Mouse (Mus musculus): ENCODE results near the gene Dcun1d5. TPM values are rescaled to one million over a fixed set of nuclear protein-coding genes. Genes with fewer than 3 reads are reported as not detected.
"Not testable (repeated sequence)": the region's sequence is repeated elsewhere in the genome, so short reads cannot be mapped to it uniquely, and the experiment has no call there.

Gene Dcun1d5
- polyA plus RNA-seq (2021), result 94.0 TPM

GRCm38 (mm10) chr9:7184172-7184896 lies at the start of gene Dcun1d5, which contains the start of gene Dync2h1:
Gene Dcun1d5 (plus strand): TSS chr9:7184520.
Gene Dync2h1 (minus strand): TSS chr9:7184446.
- TF ChIP-seq CTCF (IDR thresholded peaks at IDR 0.05), result no peak
- peak; percentile 95 for ATAC-seq
- in situ Hi-C loops (cut with MboI; ENCODE audit: low pct_unique_long_range_greater_than_20kb), result loop anchor here (25.0 kb wide), 1 partner anchor 1928 kb away; no protein-coding TSS in a partner anchor
- ChIA-PET POLR2A (interaction anchor here (0.5 to 0.9 kb wide), 2 partner anchors 11 to 17 kb away, joined by 3 read pairs; no protein-coding TSS in a partner anchor), CTCF (interaction anchor here (1.7 kb wide), 1 partner anchor 9 kb away, joined by 5 read pairs; no protein-coding TSS in a partner anchor)
- H3K27me3 ChIP-seq, result no peaks in the 10 kb centered on the region
- peak; percentile 88 for DNase-seq (ENCODE audit: low read depth, low spot score)

- ChIA-PET POLR2A (no interaction called here), CTCF (no interaction called here)
- TF ChIP-seq CTCF (IDR thresholded peaks at IDR 0.05), result no peak
- H3K27me3 ChIP-seq, result no peaks in the 10 kb centered on the region
- DNase-seq (ENCODE audit: low read depth, low spot score) (no peak), ATAC-seq (no peak)
- in situ Hi-C loops (cut with MboI; ENCODE audit: low pct_unique_long_range_greater_than_20kb), result no loop called here
Measured at GRCm38 (mm10) chr9:7154391-7154790, 29.9 kb upstream of the Dcun1d5 start.

- no peaks in the 10 kb centered on the region for H3K27me3 ChIP-seq
- ATAC-seq, result no peak
- DNase-seq (ENCODE audit: low read depth, low spot score), result no peak
- ChIA-PET POLR2A (no interaction called here), CTCF (interaction anchor here (1.2 kb wide), 1 partner anchor 17 kb away, joined by 3 read pairs; no protein-coding TSS in a partner anchor)
- in situ Hi-C loops (cut with MboI; ENCODE audit: low pct_unique_long_range_greater_than_20kb), result no loop called here
- TF ChIP-seq CTCF (IDR thresholded peaks at IDR 0.05), result no peak
Measured at GRCm38 (mm10) chr9:7158605-7159004, 25.7 kb upstream of the Dcun1d5 start.

- H3K27me3 ChIP-seq, result no peaks in the 10 kb centered on the region
- CTCF ChIA-PET, result no interaction called here
- TF ChIP-seq CTCF (IDR thresholded peaks at IDR 0.05), result no peak
- POLR2A ChIA-PET, result interaction anchor here (1.0 kb wide), 1 partner anchor 582 kb away, joined by 4 read pairs; no protein-coding TSS in a partner anchor
- ATAC-seq, result no peak
- in situ Hi-C loops (cut with MboI; ENCODE audit: low pct_unique_long_range_greater_than_20kb), result no loop called here
- DNase-seq (ENCODE audit: low read depth, low spot score), result no peak
Measured at GRCm38 (mm10) chr9:7159718-7160117, 24.6 kb upstream of the Dcun1d5 start.

GRCm38 (mm10) chr9:7160688-7161087 lies 23.6 kb upstream of the Dcun1d5 start:
- H3K27me3 ChIP-seq, result no peaks in the 10 kb centered on the region
- no peak for ATAC-seq
- DNase-seq (ENCODE audit: low read depth, low spot score), result no peak
- CTCF ChIA-PET, result interaction anchor here (1.2 to 1.4 kb wide), 2 partner anchors 11 to 18 kb away, joined by 3 to 7 read pairs; no protein-coding TSS in a partner anchor
- in situ Hi-C loops (cut with MboI; ENCODE audit: low pct_unique_long_range_greater_than_20kb), result no loop called here
- no peak for TF ChIP-seq CTCF (IDR thresholded peaks at IDR 0.05)
- POLR2A ChIA-PET, result no interaction called here

GRCm38 (mm10) chr9:7167339-7167998 lies 16.9 kb upstream of the Dcun1d5 start:
- H3K27me3 ChIP-seq, result no peaks in the 10 kb centered on the region
- ATAC-seq (no peak), DNase-seq (ENCODE audit: low read depth, low spot score) (no peak)
- no peak for TF ChIP-seq CTCF (IDR thresholded peaks at IDR 0.05)
- CTCF ChIA-PET, result interaction anchor here (0.9 kb wide), 1 partner anchor 20 kb away, joined by 3 read pairs; no protein-coding TSS in a partner anchor
- POLR2A ChIA-PET, result interaction anchor here (0.6 kb wide), 1 partner anchor 16 kb away, joined by 3 read pairs; no protein-coding TSS in a partner anchor
- in situ Hi-C loops (cut with MboI; ENCODE audit: low pct_unique_long_range_greater_than_20kb), result no loop called here

GRCm38 (mm10) chr9:7173756-7174155 lies 10.6 kb upstream of the Dcun1d5 start:
- ATAC-seq, result no peak
- TF ChIP-seq CTCF (IDR thresholded peaks at IDR 0.05), result no peak
- ChIA-PET CTCF (interaction anchor here (0.9 kb wide), 1 partner anchor 18 kb away, joined by 3 read pairs; no protein-coding TSS in a partner anchor), POLR2A (no interaction called here)
- in situ Hi-C loops (cut with MboI; ENCODE audit: low pct_unique_long_range_greater_than_20kb), result no loop called here
- DNase-seq (ENCODE audit: low read depth, low spot score), result no peak
- H3K27me3 ChIP-seq, result no peaks in the 10 kb centered on the region

GRCm38 (mm10) chr9:7176618-7177610 lies 7.4 kb upstream of the Dcun1d5 start:
- no peaks in the 10 kb centered on the region for H3K27me3 ChIP-seq
- in situ Hi-C loops (cut with MboI; ENCODE audit: low pct_unique_long_range_greater_than_20kb), result loop anchor here (25.0 kb wide), 1 partner anchor 1935 kb away; no protein-coding TSS in a partner anchor
- DNase-seq (ENCODE audit: low read depth, low spot score) (peak; percentile 66), ATAC-seq (peak; percentile 99)
- POLR2A ChIA-PET, result interaction anchor here (1.0 kb wide), 1 partner anchor 11 kb away, joined by 3 read pairs; no protein-coding TSS in a partner anchor
- no peak for TF ChIP-seq CTCF (IDR thresholded peaks at IDR 0.05)
- CTCF ChIA-PET, result no interaction called here

GRCm38 (mm10) chr9:7184897-7185291 lies 574 bp downstream of the Dcun1d5 start:
- TF ChIP-seq CTCF (IDR thresholded peaks at IDR 0.05), result no peak
- ATAC-seq (peak; percentile 61), DNase-seq (ENCODE audit: low read depth, low spot score) (no peak)
- CTCF ChIA-PET, result interaction anchor here (1.7 kb wide), 1 partner anchor 10 kb away, joined by 5 read pairs; no protein-coding TSS in a partner anchor
- in situ Hi-C loops (cut with MboI; ENCODE audit: low pct_unique_long_range_greater_than_20kb), result loop anchor here (25.0 kb wide), 1 partner anchor 1927 kb away; no protein-coding TSS in a partner anchor
- POLR2A ChIA-PET, result interaction anchor here (0.9 kb wide), 1 partner anchor 10 kb away, joined by 3 read pairs; no protein-coding TSS in a partner anchor
- no peaks in the 10 kb centered on the region for H3K27me3 ChIP-seq

- POLR2A ChIA-PET; CTCF ChIA-PET; H3K27me3 ChIP-seq; ATAC-seq; DNase-seq (ENCODE audit: low read depth, low spot score): not testable (repeated sequence)
- in situ Hi-C loops (cut with MboI; ENCODE audit: low pct_unique_long_range_greater_than_20kb), result loop anchor here (25.0 kb wide), 1 partner anchor 1922 kb away; no protein-coding TSS in a partner anchor
Measured at GRCm38 (mm10) chr9:7190694-7191093, 6.4 kb downstream of the Dcun1d5 start.
